Mouse (Mus musculus) forebrain, embryonic 15.5 days (tissue): Measurements from ENCODE around the gene Golt1a. TPM values are rescaled to one million over a fixed set of nuclear protein-coding genes. Genes with fewer than 3 reads are reported as not detected.

Source experiments
- ATAC-seq: fragments of 200-750 bp; cut with Nextera tagmentation; replicated peaks from 2 replicates; pipeline ENCODE4 v1.8.0; 2017; ENCODE audit warnings: mild to moderate bottlenecking, moderate TSS enrichment, moderate library complexity
- H3K27ac ChIP-seq: fragments of 300-500 bp; sonication (generic); replicated peaks from 2 replicates; pipeline ENCODE4 v1.5.1; 2015; ENCODE audit warnings: mild to moderate bottlenecking, inconsistent platforms
- H3K27me3 ChIP-seq: fragments of 300-500 bp; sonication (generic); 2 replicates; pipeline ENCODE4 v1.6.1; 2015; ENCODE audit warnings: inconsistent platforms
- H3K36me3 ChIP-seq: fragments of 300-500 bp; sonication (generic); 2 replicates; pipeline ENCODE4 v1.6.1; 2015; ENCODE audit warnings: mild to moderate bottlenecking, inconsistent platforms
- H3K4me1 ChIP-seq: fragments of 300-500 bp; sonication (generic); 2 replicates; pipeline ENCODE4 v1.6.1; 2015; ENCODE audit warnings: inconsistent platforms
- H3K4me2 ChIP-seq: fragments of 300-500 bp; sonication (generic); replicated peaks from 2 replicates; pipeline ENCODE4 v1.6.1; 2015; ENCODE audit warnings: mild to moderate bottlenecking, inconsistent platforms
- H3K4me3 ChIP-seq: fragments of 300-500 bp; sonication (generic); 2 replicates; pipeline ENCODE4 v1.5.1; 2015; ENCODE audit warnings: mild to moderate bottlenecking, inconsistent platforms
- H3K9ac ChIP-seq: fragments of 300-500 bp; sonication (generic); replicated peaks from 2 replicates; pipeline ENCODE4 v1.6.1; 2015; ENCODE audit warnings: mild to moderate bottlenecking, inconsistent platforms
- H3K9me3 ChIP-seq: fragments of 300-500 bp; sonication (generic); 2 replicates; pipeline ENCODE4 v1.6.1; 2016; ENCODE audit warnings: inconsistent platforms
- WGBS: fragments of 180-500 bp; shearing (Covaris S2); methylation state at CpG from one replicate; pipeline ENCODE4 v1.1.7; 2015; ENCODE audit warnings: mixed read lengths; 5-methylcytosine and 5-hydroxymethylcytosine counted together
- polyA plus RNA-seq: library from polyadenylated mRNA; unstranded; fragments of >200 nt; fragmentation: Nextera tagmentation; extraction: Ambion mirVana; gene quantifications from 2 replicates; pipeline ENCODE4 v1.2.1, GENCODE M21; 2015

Gene Golt1a
- 0.32 TPM in 1 of 2 replicates, not detected in the other for polyA plus RNA-seq

- 75% methylated on average over 14 of the region's 14 CpGs for WGBS
- no peaks in the 10 kb centered on the region for H3K36me3 ChIP-seq
- ATAC-seq: no peak
Observed at GRCm38 (mm10) chr1:133309652-133310267, at the start of gene Golt1a. TSS of gene Golt1a (plus strand) at chr1:133309800.

GRCm38 (mm10) chr1:133262628-133263027 is 47.0 kb upstream of the Golt1a start:
- Histone ChIP-seq H3K9me3 (no peaks in the 10 kb centered on the region), H3K4me2 (no peak overlapping the region), H3K4me3 (no peak overlapping the region), H3K27ac (no peak overlapping the region), H3K36me3 (peaks cover 9% of the 10 kb centered on the region; the same call in 1 of the 2 replicates), H3K27me3 (no peaks in the 10 kb centered on the region), H3K4me1 (peaks cover 6% of the 10 kb centered on the region), H3K9ac (no peak overlapping the region)
- 93% methylated on average over 6 of the region's 6 CpGs for WGBS
- no peak for ATAC-seq

More at GRCm38 (mm10) chr1:133309652-133310267, at the start of gene Golt1a:
- Histone ChIP-seq H3K4me3 (no peak within 1 kb of the TSS), H3K9ac (no peak within 1 kb of the TSS), H3K9me3 (no peaks in the 10 kb centered on the region), H3K27ac (no peak within 1 kb of the TSS), H3K27me3 (no peaks in the 10 kb centered on the region; the same call in 1 of the 2 replicates), H3K4me2 (no peak within 1 kb of the TSS), H3K4me1 (peaks cover 21% of the 10 kb centered on the region)

DNA sequence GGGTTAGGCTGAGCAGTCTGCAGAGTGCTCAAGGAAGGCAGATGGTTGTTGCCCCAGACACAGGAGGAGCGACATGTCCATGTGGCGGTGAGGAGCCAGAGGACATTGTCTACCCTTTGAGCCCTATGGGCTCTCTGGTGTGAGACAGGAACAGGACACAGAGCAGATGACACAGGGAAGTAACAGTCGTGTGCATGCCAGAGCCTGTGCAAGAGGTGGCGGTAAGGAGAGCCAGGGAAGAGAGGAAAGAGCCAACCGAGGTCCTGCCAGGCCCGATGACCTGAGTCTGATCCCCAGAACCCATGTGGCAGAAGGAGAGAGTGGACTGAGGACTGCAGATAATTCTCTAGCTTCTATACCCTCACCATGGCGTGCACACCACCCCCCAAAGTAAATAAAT is 46.5 kb upstream of the Golt1a start:
- no peak for ATAC-seq
- 93% methylated on average over 7 of the region's 7 CpGs for WGBS

DNA sequence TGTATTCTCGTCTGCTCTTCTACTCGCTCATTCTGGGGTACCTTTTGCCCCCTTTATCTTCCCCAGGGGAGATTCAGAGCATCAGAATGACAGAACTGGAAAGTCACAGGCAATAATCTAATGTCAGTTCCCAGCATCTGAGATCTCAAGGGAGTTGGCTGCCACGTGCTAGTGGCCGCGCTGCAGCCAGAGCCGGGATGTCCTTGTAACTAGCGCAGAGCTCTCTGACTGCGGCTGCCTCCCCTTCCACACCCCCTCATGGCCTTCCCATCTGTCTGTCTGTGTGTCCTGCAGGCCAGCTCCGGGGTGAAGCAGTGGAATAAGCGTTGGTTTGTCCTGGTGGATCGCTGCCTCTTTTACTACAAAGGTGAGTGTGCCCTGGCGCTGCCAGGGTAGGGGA is 45.2 kb upstream of the Golt1a start:
- ATAC-seq: no peak
- H3K9me3 ChIP-seq: no peaks in the 10 kb centered on the region
- no peak overlapping the region for H3K27ac ChIP-seq
- WGBS: 82% methylated on average over 12 of the region's 12 CpGs
- H3K4me1 ChIP-seq: peaks cover 15% of the 10 kb centered on the region
- H3K27me3 ChIP-seq: no peaks in the 10 kb centered on the region
- no peak overlapping the region for H3K4me2 ChIP-seq
- no peak overlapping the region for H3K4me3 ChIP-seq
- peaks cover 9% of the 10 kb centered on the region; the same call in 1 of the 2 replicates for H3K36me3 ChIP-seq
- no peak overlapping the region for H3K9ac ChIP-seq

More for the DNA sequence above, 46.5 kb upstream of the Golt1a start:
- Histone ChIP-seq H3K27me3 (no peaks in the 10 kb centered on the region), H3K36me3 (peaks cover 9% of the 10 kb centered on the region; the same call in 1 of the 2 replicates), H3K9ac (no peak overlapping the region), H3K4me3 (no peak overlapping the region), H3K4me2 (no peak overlapping the region), H3K9me3 (no peaks in the 10 kb centered on the region), H3K27ac (no peak overlapping the region), H3K4me1 (peaks cover 11% of the 10 kb centered on the region)

DNA sequence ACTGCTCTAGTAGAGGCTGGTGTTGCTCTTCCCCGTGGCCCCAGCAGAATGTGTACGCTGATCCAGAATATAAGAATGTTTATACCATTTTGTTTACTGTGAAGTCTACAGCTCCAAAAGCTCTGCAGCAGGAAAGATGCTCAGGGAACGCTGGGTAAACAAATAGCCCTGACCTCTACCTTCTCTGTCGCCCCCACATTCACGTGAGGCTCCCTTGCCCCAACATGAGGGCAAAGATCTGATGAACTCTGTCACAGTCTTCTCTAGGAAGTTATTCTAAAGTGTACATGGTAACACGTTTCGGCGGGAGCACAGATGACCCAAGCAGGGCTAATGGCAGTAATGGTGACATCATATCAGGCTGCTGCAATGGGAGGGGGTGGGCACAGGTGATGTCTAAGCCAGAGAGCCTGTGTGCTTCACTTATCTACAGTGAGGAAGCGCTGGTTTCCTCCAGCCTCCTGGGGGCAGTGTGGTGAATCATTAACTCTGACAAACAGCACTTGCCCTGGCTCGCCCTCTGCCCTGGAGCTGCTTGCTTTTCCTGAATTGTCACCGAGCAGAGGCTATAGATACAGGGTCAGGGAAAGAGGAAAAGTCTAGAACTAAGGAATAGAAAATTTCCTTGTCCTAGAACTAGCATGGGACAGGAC is 44.4 kb upstream of the Golt1a start:
- ATAC-seq: no peak
- Histone ChIP-seq H3K36me3 (peaks cover 9% of the 10 kb centered on the region; the same call in 1 of the 2 replicates), H3K9me3 (no peaks in the 10 kb centered on the region), H3K4me3 (no peak overlapping the region), H3K9ac (no peak overlapping the region), H3K4me2 (no peak overlapping the region), H3K4me1 (peaks cover 15% of the 10 kb centered on the region), H3K27me3 (no peaks in the 10 kb centered on the region), H3K27ac (no peak overlapping the region)
- 72% methylated on average over 11 of the region's 11 CpGs for WGBS

- Histone ChIP-seq H3K4me2 (no peak overlapping the region), H3K27me3 (no peaks in the 10 kb centered on the region), H3K36me3 (peaks cover 9% of the 10 kb centered on the region), H3K4me3 (no peak overlapping the region), H3K4me1 (peaks cover 15% of the 10 kb centered on the region), H3K9me3 (no peaks in the 10 kb centered on the region), H3K9ac (no peak overlapping the region), H3K27ac (no peak overlapping the region)
- WGBS: 45% methylated on average over 3 of the region's 3 CpGs
- ATAC-seq: no peak
Observed at GRCm38 (mm10) chr1:133267094-133267493, 42.5 kb upstream of the Golt1a start.

- H3K4me2 ChIP-seq: no peak overlapping the region
- no peaks in the 10 kb centered on the region for H3K9me3 ChIP-seq
- H3K27ac ChIP-seq: peak overlapping the region; percentile 36
- peak; percentile 62 for ATAC-seq
- H3K27me3 ChIP-seq: no peaks in the 10 kb centered on the region
- no peak overlapping the region for H3K9ac ChIP-seq
- H3K4me1 ChIP-seq: peaks cover 15% of the 10 kb centered on the region
- WGBS: 8% methylated on average over 10 of the region's 10 CpGs
- peaks cover 7% of the 10 kb centered on the region; the same call in 1 of the 2 replicates for H3K36me3 ChIP-seq
- H3K4me3 ChIP-seq: no peak overlapping the region
Observed at GRCm38 (mm10) chr1:133267813-133268492, 41.6 kb upstream of the Golt1a start.

- peak overlapping the region; percentile 36; the same call in 1 of the 2 replicates for H3K27ac ChIP-seq
- WGBS: 59% methylated on average over 3 of the region's 3 CpGs
- H3K9ac ChIP-seq: no peak overlapping the region
- H3K36me3 ChIP-seq: peaks cover 12% of the 10 kb centered on the region; the same call in 1 of the 2 replicates
- no peaks in the 10 kb centered on the region for H3K27me3 ChIP-seq
- H3K4me1 ChIP-seq: peaks cover 15% of the 10 kb centered on the region
- peak; percentile 27; the same call in 1 of the 2 replicates for ATAC-seq
- no peaks in the 10 kb centered on the region for H3K9me3 ChIP-seq
- H3K4me3 ChIP-seq: no peak overlapping the region
- H3K4me2 ChIP-seq: no peak overlapping the region
Observed at GRCm38 (mm10) chr1:133268503-133268902, 41.1 kb upstream of the Golt1a start.

DNA sequence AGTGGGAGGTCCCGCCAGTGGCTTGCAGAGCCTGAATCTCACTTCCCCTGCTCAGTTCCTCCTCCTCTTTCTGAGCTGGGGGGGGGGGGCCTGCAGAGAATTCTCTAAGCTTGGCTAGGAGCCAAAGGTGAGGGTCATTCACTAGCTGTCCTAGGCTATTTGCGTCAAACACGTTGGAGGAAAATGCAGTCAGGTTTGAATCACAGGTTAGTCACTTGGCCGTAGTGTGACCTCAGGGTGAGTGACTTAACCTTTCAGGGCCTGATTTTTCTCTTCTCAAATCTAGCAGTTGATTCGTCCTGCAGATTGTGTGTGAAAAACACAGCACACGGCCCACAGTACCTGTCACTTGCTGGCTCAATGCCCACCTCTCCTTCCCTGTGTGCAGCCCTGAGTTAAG is 39.3 kb upstream of the Golt1a start:
- H3K9me3 ChIP-seq: no peaks in the 10 kb centered on the region
- 44% methylated on average over 6 of the region's 6 CpGs for WGBS
- no peak for ATAC-seq
- H3K4me1 ChIP-seq: peaks cover 15% of the 10 kb centered on the region
- no peak overlapping the region for H3K27ac ChIP-seq
- peaks cover 21% of the 10 kb centered on the region for H3K36me3 ChIP-seq
- H3K27me3 ChIP-seq: no peaks in the 10 kb centered on the region
- H3K4me3 ChIP-seq: no peak overlapping the region
- H3K9ac ChIP-seq: no peak overlapping the region
- no peak overlapping the region for H3K4me2 ChIP-seq

GRCm38 (mm10) chr1:133274163-133274562 is 35.4 kb upstream of the Golt1a start:
- H3K36me3 ChIP-seq: peaks cover 19% of the 10 kb centered on the region
- H3K4me3 ChIP-seq: no peak overlapping the region
- no peak overlapping the region for H3K9ac ChIP-seq
- H3K4me2 ChIP-seq: no peak overlapping the region
- ATAC-seq: no peak
- no peaks in the 10 kb centered on the region for H3K4me1 ChIP-seq
- H3K27me3 ChIP-seq: no peaks in the 10 kb centered on the region
- no peaks in the 10 kb centered on the region for H3K9me3 ChIP-seq
- 89% methylated on average over 19 of the region's 19 CpGs for WGBS
- no peak overlapping the region for H3K27ac ChIP-seq

DNA sequence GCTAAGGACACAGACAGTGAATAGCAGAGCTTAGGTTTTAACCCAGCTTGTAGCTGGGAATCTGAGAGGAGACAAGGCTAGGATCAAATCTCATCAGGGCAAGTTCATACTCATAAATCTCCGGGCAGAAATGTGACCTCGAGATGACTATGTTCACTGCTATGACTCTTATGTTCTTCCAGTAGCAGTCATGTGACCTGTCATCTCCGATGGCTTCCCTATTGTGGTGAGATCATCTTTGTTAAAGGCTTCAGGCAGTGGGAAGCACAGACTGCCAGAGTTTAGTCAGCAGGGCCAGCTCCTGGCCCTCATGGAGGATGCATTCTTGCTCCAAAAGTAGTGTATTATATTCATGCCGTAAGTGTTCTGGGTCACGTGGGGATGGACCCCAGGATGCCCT is 32.6 kb upstream of the Golt1a start:
- H3K27ac ChIP-seq: no peak overlapping the region

GRCm38 (mm10) chr1:133278539-133278938 is 31.1 kb upstream of the Golt1a start:
- WGBS: 91% methylated on average over 6 of the region's 6 CpGs
- no peak for ATAC-seq
- H3K27me3 ChIP-seq: no peaks in the 10 kb centered on the region
- no peak overlapping the region for H3K27ac ChIP-seq
- H3K9ac ChIP-seq: no peak overlapping the region
- 0 out of 2 replicates have a peak, but pooled peaks cover 6% of the 10 kb centered on the region for H3K4me1 ChIP-seq
- H3K9me3 ChIP-seq: no peaks in the 10 kb centered on the region
- H3K36me3 ChIP-seq: peaks cover 10% of the 10 kb centered on the region; the same call in 1 of the 2 replicates
- H3K4me3 ChIP-seq: no peak overlapping the region
- no peak overlapping the region for H3K4me2 ChIP-seq

More for the DNA sequence above, 32.6 kb upstream of the Golt1a start:
- no peak for ATAC-seq
- H3K4me1 ChIP-seq: 0 out of 2 replicates have a peak, but pooled peaks cover 6% of the 10 kb centered on the region
- no peak overlapping the region for H3K9ac ChIP-seq
- no peak overlapping the region for H3K4me3 ChIP-seq
- H3K4me2 ChIP-seq: no peak overlapping the region
- 76% methylated on average over 5 of the region's 5 CpGs for WGBS
- H3K27me3 ChIP-seq: no peaks in the 10 kb centered on the region
- peaks cover 15% of the 10 kb centered on the region; the same call in 1 of the 2 replicates for H3K36me3 ChIP-seq
- H3K9me3 ChIP-seq: no peaks in the 10 kb centered on the region
